Mouse (Mus musculus) layer of hippocampus, postnatal 10 days (tissue): ENCODE data around the gene Cdc73. TPM values are rescaled to one million over a fixed set of nuclear protein-coding genes. Genes with fewer than 3 reads are reported as not detected.
"Not testable (repeated sequence)": the region's sequence is repeated elsewhere in the genome, so short reads cannot be mapped to it uniquely, and the experiment has no call there.

Experiments used
- DNase-seq, 2 experiments: peaks; one replicate each; pipeline ENCODE4 v3.0.0; 2021; ENCODE audit warnings: low spot score in 2 of 2
- total RNA-seq, 2 experiments: library from RNA; stranded (reverse); gene quantifications; 2 replicates each; pipeline ENCODE4 v1.2.3; 2021

Cdc73 gene
- total RNA-seq, 2 experiments from 2014 or later, result 48.0 to 49.2 TPM

GRCm38 (mm10) chr1:143681108-143681507 lies 21.6 kb downstream of the Cdc73 start:
- peak; percentile 41 to 52 for DNase-seq

- no peak for DNase-seq
Observed at GRCm38 (mm10) chr1:143675734-143676361, 26.8 kb downstream of the Cdc73 start.

GRCm38 (mm10) chr1:143664786-143665185 lies 37.9 kb downstream of the Cdc73 start:
- not testable (repeated sequence) for DNase-seq

GRCm38 (mm10) chr1:143663197-143663596 lies 39.5 kb downstream of the Cdc73 start:
- no peak for DNase-seq

- no peak for DNase-seq
Observed at GRCm38 (mm10) chr1:143653646-143654045, 49.0 kb downstream of the Cdc73 start.

GRCm38 (mm10) chr1:143650317-143650716 lies 52.4 kb downstream of the Cdc73 start:
- no peak for DNase-seq

- DNase-seq, result no peak
Observed at GRCm38 (mm10) chr1:143646219-143646618, 56.5 kb downstream of the Cdc73 start.

GRCm38 (mm10) chr1:143645386-143645785 lies 57.3 kb downstream of the Cdc73 start:
- peak in 1 of 2 experiments; percentile 26 for DNase-seq

- no peak for DNase-seq
Observed at GRCm38 (mm10) chr1:143644221-143644620, 58.5 kb downstream of the Cdc73 start.

GRCm38 (mm10) chr1:143640650-143641407 lies 61.9 kb downstream of the Cdc73 start, which contains the start of gene B3galt2:
B3galt2 (plus strand) TSS chr1:143640664.
- DNase-seq, result peak; percentile 69 to 70

GRCm38 (mm10) chr1:143632854-143633587 lies 69.7 kb downstream of the Cdc73 start:
- no peak for DNase-seq

- DNase-seq, result no peak
Observed at GRCm38 (mm10) chr1:143632361-143632760, 70.3 kb downstream of the Cdc73 start.

GRCm38 (mm10) chr1:143631337-143631736 lies 71.4 kb downstream of the Cdc73 start:
- no peak for DNase-seq

GRCm38 (mm10) chr1:143622634-143623033 lies 80.1 kb downstream of the Cdc73 start:
- no peak for DNase-seq

GRCm38 (mm10) chr1:143621930-143622329 lies 80.8 kb downstream of the Cdc73 start:
- DNase-seq, result no peak

GRCm38 (mm10) chr1:143619760-143620159 lies 82.9 kb downstream of the Cdc73 start:
- DNase-seq, result no peak

- DNase-seq, result no peak
Observed at GRCm38 (mm10) chr1:143612901-143613300, 89.8 kb downstream of the Cdc73 start.

- no peak for DNase-seq
Observed at GRCm38 (mm10) chr1:143608911-143609310, 93.8 kb downstream of the Cdc73 start.

- no peak for DNase-seq
Observed at GRCm38 (mm10) chr1:143596864-143597263, 105.8 kb downstream of the Cdc73 start.

- DNase-seq, result no peak
Observed at GRCm38 (mm10) chr1:143576824-143577543, 125.7 kb downstream of the Cdc73 start.

- no peak for DNase-seq
Observed at GRCm38 (mm10) chr1:143558235-143558634, 144.5 kb downstream of the Cdc73 start.
